Mouse (Mus musculus) spleen, postnatal 36 days (tissue): ENCODE data around the gene Sdhaf1.
A peak's percentile ranks its signal among the peaks of the same experiment; 100 is the strongest.

Experiments used
- DNase-seq, 2 experiments: peaks; one replicate each; pipeline ENCODE4 v3.0.0; 2022; ENCODE audit warnings: low spot score in 2 of 2, mixed read lengths in 1 of 2

The Sdhaf1 gene

DNA sequence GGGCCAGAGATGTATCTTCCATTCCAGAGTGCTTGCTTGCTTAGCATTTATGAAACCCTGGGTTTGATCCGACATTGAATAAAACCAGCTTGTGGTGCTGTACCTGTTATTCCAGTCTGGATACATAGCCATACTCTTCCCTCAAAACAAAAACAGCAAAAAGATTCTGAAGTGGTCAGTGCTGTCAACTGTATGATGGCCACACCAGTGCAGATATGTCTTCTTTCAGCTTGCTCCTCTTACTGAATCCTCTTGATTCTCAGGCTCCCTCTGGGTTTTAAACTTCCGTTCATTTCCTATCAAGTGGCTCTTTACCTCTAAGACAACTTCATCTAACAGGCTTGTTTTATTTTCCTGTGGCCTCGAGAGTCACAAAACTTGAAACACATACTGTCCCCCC, at the start of gene Sdhaf1:
Gene Sdhaf1, minus strand, starts transcription at position 101 of the 400 bp plus-strand sequence.
- no peak for DNase-seq

DNA sequence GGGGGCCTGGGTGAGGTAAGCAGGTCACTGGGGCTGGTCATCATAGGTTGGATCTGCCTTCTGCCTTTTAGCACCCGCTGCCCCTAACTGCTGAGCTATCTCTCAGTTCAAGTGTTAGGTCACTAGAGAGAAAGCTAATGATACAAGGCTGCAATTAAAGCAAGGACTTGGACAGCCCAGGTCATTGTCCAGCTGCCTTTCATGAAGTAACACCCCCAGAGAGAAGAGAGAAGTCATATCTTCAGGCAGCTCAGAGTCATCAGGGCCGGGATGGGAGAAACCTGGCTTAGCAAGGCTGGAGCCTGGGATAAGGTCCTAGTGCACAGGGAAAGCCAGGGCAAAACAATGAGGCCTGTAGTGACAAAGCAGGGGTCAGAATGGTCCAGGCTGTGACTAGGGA, 43.8 kb upstream of the Sdhaf1 start:
- no peak for DNase-seq

DNA sequence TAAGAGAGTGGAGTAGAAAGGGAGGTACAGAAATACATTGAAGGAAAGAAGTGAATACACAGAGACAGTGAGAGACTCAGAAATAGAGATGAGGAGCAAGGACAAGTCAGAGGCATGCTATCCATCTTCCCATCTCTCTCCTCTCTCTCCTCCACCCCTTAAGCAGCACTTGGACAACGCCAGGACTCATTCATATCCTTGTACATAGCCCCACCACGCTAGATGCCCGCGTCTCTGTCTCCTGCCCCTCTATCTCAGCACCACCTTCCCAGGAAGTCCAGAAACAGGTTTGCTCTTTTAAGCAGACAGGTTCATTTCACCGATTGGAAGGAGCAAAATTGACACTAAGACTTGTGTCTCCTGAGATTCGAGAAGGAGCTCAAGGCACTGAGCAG, 39.6 kb upstream of the Sdhaf1 start:
- no peak for DNase-seq

DNA sequence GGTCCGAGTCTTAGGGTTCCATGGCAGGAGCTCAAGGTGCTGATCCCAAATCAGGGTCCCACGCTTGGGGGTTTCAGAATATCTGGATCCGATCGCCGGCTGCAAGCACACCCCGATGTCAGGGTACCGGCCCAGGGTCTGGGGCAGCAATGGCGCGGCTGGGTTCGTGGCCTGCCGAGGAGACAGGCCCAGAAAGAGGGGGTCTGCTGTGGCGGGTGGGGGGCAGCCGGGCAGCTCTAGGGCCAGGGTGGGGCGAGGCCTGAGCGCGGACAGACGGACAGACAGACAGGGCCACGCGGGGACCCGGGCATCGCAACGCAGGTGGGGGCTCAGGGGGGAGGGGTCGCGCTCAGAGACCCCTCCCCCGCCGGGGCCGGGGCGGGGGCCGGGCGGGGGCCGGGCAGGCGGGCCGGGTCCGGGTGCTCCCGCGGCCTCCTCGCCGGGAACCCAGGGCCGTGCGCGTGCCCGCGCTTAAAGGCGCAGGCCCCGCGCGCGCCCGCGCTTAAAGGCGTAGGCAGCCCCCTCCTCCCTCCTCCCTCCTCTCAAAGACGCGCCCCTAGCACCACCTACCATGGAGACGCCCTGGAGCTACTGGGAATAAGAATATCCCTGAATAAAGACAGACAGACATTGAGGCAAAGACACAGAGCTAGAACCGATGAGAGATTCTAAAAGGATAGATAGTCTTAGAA, 39.1 kb upstream of the Sdhaf1 start, which contains the start of gene Lrfn3:
Gene Lrfn3, minus strand, starts transcription at position 121 of the 692 bp plus-strand sequence.
- no peak for DNase-seq

- DNase-seq: no peak
Measured at GRCm38 (mm10) chr7:30360028-30360427, 36.3 kb upstream of the Sdhaf1 start.

- no peak for DNase-seq
Measured at GRCm38 (mm10) chr7:30359276-30359865, 35.7 kb upstream of the Sdhaf1 start.

DNA sequence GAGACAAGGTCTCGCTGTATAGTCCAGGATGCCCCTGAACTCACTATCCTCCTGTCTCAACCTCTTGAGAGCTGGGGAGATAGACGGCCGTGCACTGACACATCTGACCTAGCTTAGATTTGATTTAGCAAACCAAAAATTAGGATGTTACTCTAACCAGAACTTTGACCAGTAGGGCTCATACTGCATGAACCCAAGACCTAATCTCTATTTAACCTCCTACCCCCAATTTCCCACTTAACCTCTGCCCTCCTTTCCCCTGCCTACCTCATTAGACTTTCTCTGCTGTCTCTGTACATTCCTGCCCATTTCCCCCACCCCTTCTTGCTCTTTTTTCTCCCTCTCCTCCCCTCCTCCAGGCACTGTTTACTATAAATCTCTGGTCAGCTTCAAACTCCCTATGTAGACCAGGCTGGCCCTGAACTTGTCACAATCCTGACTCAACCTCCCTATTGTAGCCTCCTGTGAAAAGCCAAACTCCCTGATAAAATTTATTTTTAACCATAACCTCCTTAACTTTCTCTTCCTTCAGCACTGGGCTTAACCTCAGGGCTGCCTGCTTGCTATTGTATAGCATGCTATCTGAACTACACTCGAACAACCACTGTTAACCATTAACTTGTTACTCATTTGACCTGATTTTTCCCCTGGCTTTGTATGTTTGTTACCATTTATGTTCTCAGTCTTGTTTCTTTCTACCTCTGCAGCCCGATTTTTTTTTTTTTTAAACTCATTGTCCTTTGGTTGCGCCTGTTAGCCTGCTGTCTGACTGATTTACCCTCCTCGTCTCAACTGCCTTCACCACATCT, 34.9 kb upstream of the Sdhaf1 start:
- DNase-seq: no peak

DNA sequence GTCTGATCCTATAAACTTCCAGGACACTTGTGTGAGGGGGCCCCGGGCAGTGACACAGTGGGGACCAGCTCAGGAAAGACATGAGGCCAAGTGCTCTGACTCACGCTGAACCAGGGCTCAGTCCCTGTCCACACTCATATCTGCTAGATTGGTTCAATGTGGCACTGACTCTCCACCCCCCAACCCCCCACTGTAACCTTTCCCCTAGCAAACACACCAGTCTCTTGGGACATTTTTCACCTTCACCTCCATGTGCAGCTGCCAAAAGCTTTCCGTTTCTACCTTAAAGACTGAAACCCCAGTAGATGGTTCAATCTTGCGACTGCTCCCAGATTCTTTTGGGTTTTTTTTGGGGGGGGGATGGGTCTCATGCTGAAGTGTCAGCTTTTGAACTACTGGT, 30.4 kb upstream of the Sdhaf1 start:
- DNase-seq: no peak

GRCm38 (mm10) chr7:30353279-30353822, 29.7 kb upstream of the Sdhaf1 start:
- peak; percentile 19 to 29 for DNase-seq

DNA sequence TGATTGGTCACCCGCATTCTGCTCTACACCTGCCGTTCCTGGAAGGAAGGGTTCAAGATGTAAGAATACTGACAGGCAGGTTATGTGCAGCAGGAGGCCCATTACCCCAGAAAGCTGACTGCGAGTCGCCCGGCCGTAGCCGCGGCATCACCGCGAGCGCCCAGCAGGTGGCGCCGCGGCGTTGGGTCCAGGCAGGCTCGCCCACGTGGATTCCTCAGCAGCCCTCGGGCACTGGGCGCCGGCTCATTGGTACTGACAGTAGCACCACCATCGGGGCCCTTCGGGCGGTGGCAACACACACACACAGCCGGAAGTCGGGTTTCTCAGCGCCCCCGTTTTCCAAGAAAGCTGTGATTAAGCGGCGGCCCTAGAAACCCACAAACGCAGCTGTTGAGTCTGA, 24.1 kb upstream of the Sdhaf1 start:
- peak; percentile 48 to 51 for DNase-seq

DNA sequence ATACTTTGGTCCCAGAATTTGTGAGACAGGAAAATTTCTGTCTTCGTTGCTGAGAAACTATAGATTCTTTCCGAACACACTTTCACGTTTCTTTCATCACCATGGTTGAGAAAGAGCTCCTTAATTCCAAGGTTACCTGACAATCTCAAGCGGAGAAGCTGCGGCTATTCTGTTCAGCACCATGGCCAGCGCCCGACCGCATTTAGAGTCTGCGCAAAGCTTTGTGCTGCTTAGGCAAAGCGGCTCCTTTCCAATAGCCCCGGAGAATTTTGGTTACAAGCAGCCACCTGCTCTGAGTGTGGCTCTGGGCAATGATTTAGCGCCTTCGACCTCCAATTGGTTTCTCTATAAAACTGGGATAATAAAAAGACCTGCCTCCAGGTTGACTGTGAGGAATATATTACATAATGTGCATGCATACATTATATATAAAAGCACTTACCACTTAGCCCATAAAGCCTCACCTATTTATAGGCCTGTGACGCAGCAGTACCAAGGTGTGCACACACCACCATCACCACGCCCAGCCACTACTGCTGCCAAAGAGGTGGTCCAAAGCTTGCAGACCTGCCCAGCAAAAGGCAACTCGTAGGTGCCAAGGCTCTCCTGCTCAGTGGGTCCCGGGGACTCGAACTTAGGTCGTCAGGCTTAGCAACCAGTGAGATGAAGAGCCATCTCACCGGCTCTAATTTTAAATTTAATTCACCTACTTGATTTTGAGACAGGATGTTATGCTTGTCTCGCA, 23.1 kb upstream of the Sdhaf1 start:
- DNase-seq: peak in 1 of 2 experiments; percentile 24

GRCm38 (mm10) chr7:30339432-30340109, 15.9 kb upstream of the Sdhaf1 start:
- no peak for DNase-seq

DNA sequence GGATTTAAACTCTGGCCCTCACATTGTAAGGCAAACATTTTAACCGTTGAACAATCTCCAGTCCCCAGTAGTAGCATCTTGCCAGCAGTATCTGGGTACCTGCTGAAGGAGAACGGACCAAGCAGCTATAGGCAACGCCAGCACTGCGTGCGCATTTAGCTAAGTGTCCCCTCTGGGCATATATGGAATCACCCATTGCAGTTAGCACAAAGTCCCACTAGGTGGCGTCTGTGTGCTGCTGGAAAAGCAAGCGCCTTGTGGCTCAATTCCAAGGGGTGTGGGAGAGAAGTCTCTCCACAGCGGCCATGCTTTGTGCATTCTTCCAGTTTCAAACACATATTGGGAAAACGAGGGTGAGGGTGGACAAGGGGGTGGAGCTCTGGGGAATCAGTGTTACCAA, 12.7 kb upstream of the Sdhaf1 start:
- DNase-seq: peak; percentile 23 to 46

- DNase-seq: no peak
Measured at GRCm38 (mm10) chr7:30335688-30336087, 12.0 kb upstream of the Sdhaf1 start.

DNA sequence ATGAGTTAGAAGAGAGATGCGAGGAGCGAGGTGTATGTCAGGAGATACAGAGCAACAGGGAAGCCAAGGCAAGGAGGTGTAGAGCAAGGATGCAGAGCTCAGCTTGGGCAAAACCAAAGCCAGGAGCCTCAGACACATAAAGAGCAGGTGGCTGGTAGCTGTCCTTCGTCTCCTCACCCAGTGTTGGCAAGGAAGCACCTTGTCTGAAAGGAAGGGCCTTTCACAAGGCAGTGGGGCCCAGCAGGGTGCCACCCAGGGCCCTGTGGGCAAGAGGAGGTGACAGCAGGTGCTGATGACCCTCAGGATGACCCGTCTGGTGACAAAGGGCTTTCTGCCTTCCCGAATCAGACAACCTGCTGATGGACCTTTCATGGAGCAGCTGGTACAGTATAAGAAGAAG, 10.9 kb upstream of the Sdhaf1 start:
- DNase-seq: no peak

DNA sequence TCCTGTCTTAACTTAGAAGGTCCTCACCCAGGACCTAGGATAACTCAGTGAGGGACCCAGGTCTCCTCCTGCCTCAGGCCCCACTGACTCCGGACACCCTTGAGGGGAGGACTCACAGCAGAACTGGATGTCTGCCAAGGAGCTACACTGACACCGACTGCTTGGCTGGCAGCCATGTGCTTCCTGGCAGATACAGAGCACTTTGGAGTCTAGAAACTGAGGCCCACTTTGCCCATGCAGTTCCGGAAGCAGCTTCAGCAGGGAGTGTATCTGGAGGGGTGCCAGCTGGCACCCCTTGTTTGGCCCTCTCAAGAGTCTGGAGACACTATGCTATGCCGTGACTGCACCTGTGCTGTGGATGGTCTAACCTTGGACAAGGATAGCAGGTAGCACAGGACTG, 9.7 kb upstream of the Sdhaf1 start:
- peak; percentile 22 to 29 for DNase-seq

GRCm38 (mm10) chr7:30332622-30333259, 9.0 kb upstream of the Sdhaf1 start:
- no peak for DNase-seq

GRCm38 (mm10) chr7:30331887-30332286, 8.2 kb upstream of the Sdhaf1 start:
- peak; percentile 73 to 80 for DNase-seq

DNA sequence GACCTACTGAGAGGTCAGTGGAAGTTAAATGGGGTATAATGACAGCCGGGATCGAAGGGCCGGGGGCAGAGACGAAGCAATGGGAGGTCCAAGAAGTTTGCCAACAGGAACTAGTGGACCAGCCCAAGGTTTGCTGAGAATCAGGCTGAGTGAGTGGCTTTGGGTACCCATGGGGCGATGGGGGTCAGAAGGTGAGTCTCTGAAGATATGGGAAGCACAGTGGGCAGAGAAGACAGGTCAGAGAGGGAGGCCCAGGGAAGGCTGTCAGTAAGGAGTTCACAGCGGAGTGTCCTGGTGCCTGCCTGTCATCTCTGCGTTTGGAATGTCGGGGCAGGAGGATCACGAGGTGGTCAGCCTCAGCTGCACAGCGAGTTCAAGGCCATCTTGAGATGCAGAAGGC, 4.7 kb upstream of the Sdhaf1 start:
- no peak for DNase-seq

DNA sequence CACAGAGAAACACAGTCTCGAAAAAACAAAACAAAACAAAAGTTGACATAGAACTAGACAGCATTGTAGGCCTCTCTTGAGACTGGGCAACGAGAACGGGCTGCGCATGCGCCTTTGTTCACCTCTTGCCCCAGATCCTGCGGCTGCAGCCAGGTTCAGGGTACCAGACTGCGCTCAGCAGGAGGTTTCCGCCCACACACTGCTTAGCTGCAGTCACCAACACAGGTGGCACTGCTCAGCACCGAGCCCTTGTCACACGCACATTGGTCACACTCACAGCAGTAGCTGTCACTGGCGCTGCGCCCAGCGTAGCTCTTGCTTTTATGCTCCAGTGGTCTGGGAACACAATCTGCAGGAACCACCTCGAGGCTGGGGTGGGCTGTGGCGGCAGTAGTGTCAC, 3.4 kb upstream of the Sdhaf1 start:
- peak in 1 of 2 experiments; percentile 24 for DNase-seq

DNA sequence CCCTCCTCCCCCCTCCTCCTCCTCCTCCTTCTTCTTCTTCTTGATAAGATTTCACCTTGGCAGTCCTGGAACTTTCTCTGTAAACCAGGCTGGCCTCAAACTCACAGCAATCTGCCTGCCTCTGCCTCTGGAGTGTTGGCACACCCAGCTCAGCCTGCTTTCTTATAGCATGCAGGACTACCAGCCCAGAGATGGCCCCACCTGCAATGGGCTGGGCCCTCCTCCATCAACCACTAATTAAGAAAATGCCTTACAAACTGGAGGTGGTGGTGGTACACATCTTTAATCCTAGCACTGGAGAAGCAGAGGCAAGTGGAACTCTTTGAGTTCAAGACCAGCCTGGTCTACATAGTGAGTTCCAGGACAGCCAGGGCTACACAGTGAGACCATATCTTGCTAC, 2.7 kb upstream of the Sdhaf1 start:
- DNase-seq: no peak
